Mouse (Mus musculus): ENCODE data around the gene Stox2.

Stox2 gene

GRCm38 (mm10) chr8:47289641-47290040 is 156.5 kb downstream of the Stox2 start:
- no peak for DNase-seq (ENCODE audit: low spot score)

- peak; percentile 58 for DNase-seq (ENCODE audit: low spot score)
Observed at GRCm38 (mm10) chr8:47288866-47289541, 157.2 kb downstream of the Stox2 start.

GRCm38 (mm10) chr8:47288131-47288865 is 157.9 kb downstream of the Stox2 start:
- DNase-seq (ENCODE audit: low spot score) = peak; percentile 35

- DNase-seq (ENCODE audit: low spot score) = peak; percentile 15
Observed at GRCm38 (mm10) chr8:47287641-47288130, 158.5 kb downstream of the Stox2 start.

- DNase-seq (ENCODE audit: low spot score) = no peak
Observed at GRCm38 (mm10) chr8:47287201-47287621, 159.0 kb downstream of the Stox2 start.

GRCm38 (mm10) chr8:47286081-47286700 is 160.0 kb downstream of the Stox2 start:
- no peak for DNase-seq (ENCODE audit: low spot score)

GRCm38 (mm10) chr8:47285435-47285834 is 160.7 kb downstream of the Stox2 start:
- no peak for DNase-seq (ENCODE audit: low spot score)

- no peak for DNase-seq (ENCODE audit: low spot score)
Observed at GRCm38 (mm10) chr8:47284329-47285326, 161.5 kb downstream of the Stox2 start.

GRCm38 (mm10) chr8:47279898-47280297 is 166.3 kb downstream of the Stox2 start:
- DNase-seq (ENCODE audit: low spot score) = no peak

- no peak for DNase-seq (ENCODE audit: low spot score)
Observed at GRCm38 (mm10) chr8:47278211-47278610, 168.0 kb downstream of the Stox2 start.

GRCm38 (mm10) chr8:47268931-47269330 is 177.2 kb downstream of the Stox2 start:
- no peak for DNase-seq (ENCODE audit: low spot score)

- no peak for DNase-seq (ENCODE audit: low spot score)
Observed at GRCm38 (mm10) chr8:47268062-47268822, 177.9 kb downstream of the Stox2 start.

GRCm38 (mm10) chr8:47263070-47263843 is 182.9 kb downstream of the Stox2 start:
- no peak for DNase-seq (ENCODE audit: low spot score)

- DNase-seq (ENCODE audit: low spot score) = no peak
Observed at GRCm38 (mm10) chr8:47260751-47261474, 185.2 kb downstream of the Stox2 start.

- DNase-seq (ENCODE audit: low spot score) = no peak
Observed at GRCm38 (mm10) chr8:47250832-47251231, 195.3 kb downstream of the Stox2 start.

GRCm38 (mm10) chr8:47245116-47245515 is 201.0 kb downstream of the Stox2 start:
- DNase-seq (ENCODE audit: low spot score) = no peak

- no peak for DNase-seq (ENCODE audit: low spot score)
Observed at GRCm38 (mm10) chr8:47244202-47244601, 202.0 kb downstream of the Stox2 start.

- DNase-seq (ENCODE audit: low spot score) = no peak
Observed at GRCm38 (mm10) chr8:47243631-47244030, 202.5 kb downstream of the Stox2 start.

GRCm38 (mm10) chr8:47243016-47243630 is 203.0 kb downstream of the Stox2 start:
- no peak for DNase-seq (ENCODE audit: low spot score)

Data from ovary, postnatal 10 days (tissue).